Mouse (Mus musculus) kidney, adult 9 months (tissue): ENCODE measurements at regions not wholly inside any gene's neighbourhood (a gene's known extent, or its start where the extent isn't known, plus 50 kb on each side); places are given as distances from the start of the nearest gene placed in this dataset.
"Not testable (repeated sequence)": the region's sequence is repeated elsewhere in the genome, so short reads cannot be mapped to it uniquely, and the experiment has no call there.

Source experiments
- DNase-seq: peaks from one replicate; pipeline ENCODE4 v3.0.0; 2022

GRCm38 (mm10) chr7:138024021-138024420 is 373.5 kb downstream of the Tcerg1l start:
- not testable (repeated sequence) for DNase-seq

GRCm38 (mm10) chr7:138051696-138052095 is 345.8 kb downstream of the Tcerg1l start:
- no peak for DNase-seq

- DNase-seq = no peak
Measured at GRCm38 (mm10) chr7:138054756-138055155, 342.8 kb downstream of the Tcerg1l start.

GRCm38 (mm10) chr7:138061116-138061515 is 336.4 kb downstream of the Tcerg1l start:
- DNase-seq = no peak

DNA sequence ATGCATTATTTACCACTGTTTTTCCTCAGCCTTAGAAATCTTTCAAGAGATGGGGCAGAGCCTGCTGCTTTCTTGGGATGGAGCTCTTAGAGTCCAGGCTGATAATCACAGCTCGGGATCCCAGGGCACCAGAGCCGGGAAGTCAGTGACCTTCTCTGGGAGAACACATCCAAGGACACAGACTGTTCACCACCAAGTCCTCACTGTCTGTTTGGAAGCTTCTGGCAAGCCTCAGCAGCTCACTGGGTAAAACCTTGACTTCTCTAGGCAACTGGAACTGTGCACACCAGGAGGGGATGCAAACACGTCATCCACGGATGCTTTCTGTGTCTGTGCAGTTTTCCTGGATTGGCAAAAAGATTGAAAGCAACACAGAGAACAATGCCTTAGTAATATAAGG is 330.6 kb downstream of the Tcerg1l start:
- no peak for DNase-seq

DNA sequence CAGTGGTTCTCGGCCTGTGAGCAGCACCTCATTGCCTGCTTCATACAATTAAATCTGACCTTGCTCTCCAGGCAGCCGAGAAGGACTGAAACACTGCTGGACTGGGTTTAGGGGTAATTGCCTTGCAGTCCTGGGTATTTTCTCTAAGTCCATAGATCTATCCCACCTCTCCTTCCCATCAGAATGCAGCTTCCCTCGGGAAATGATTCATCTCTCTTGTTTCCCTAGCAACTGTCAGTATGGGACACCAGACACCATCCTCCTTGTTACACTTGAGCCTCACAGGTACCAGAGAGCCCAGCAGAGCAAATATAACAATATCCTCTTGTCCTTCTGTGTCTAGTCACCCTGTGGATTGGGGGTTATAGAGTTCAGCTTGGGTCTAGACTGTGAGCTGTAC is 322.3 kb downstream of the Tcerg1l start:
- no peak for DNase-seq

DNA sequence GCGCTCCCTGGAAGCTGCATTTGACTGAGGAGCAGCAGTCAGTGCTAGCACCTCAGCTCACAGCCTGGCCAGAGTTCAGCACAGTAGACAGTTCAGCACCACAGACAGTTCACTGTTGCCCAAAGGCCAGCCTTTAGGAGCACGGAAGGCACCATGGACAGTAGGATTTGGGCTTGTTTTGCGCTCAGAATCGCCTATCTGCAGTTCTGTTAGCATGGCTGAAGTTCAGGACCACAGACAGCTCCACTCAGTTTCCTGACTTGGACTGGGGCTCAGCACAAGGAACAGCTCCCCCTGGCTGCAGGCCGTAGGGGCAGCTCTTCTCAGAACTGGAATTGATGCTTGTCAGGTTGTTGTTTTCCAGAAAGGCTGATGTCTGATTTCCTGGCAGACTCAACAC is 313.6 kb downstream of the Tcerg1l start:
- DNase-seq = peak; percentile 89

- no peak for DNase-seq
Measured at GRCm38 (mm10) chr7:138107471-138108210, 289.9 kb downstream of the Tcerg1l start.

DNA sequence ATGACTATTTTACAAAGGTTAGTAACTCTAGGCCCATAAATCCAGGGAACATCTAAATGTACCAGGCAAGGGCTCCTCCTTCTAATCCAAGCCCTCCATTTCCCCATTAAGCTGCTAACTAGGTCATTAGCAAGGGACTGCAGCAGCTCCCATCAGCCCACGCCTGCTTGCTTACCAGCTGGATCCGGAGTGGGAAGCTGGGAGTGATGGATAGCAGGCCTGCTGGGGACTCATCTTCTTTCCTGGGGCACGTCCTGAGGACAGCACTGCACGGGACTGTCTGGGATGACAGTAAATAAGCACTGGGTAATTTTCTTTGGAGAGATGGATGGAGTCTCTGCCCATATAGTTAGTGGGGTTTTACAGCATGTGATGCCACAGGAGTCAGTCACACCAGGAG is 276.0 kb downstream of the Tcerg1l start:
- no peak for DNase-seq

DNA sequence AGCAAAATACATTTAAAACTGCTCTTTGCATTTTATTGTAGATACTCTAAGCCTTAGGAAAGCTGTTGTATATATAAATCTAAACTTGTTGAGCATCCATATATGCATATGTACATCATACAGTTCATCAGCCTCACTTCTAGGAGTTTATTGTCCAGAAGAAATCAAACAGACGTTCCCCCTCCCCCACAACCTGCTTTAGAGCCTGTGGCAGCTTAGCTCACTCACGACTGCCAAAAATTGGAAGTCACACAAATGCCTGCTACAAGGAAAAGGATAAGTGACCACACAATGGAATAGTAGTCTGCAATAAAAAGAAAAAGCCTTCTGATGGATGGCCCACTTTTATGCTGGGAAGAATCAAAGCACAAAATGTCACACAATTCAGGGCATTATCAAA is 267.8 kb downstream of the Tcerg1l start:
- DNase-seq = no peak

- DNase-seq = no peak
Measured at GRCm38 (mm10) chr7:138133427-138133826, 264.1 kb downstream of the Tcerg1l start.

- DNase-seq = no peak
Measured at GRCm38 (mm10) chr7:138137934-138138333, 259.6 kb downstream of the Tcerg1l start.

DNA sequence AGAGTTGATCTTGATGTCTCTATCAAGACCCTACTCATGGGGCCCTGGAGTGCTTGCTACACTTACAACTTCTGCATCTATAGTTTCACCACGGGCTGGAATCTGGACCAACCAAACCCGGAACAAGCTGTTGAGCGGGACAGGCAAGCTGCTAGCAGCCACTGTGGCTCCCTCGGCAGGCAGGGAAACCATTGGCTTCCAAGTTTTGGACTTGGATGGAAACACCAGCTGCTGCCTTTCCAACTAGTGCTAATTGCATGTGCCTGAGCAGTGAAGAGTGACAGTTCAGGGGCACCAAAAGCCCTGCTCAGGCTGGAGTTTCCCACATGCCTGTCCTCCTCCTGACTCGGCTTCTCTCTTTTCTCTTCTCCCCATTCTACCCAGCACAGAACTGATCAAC is 257.8 kb downstream of the Tcerg1l start:
- no peak for DNase-seq

DNA sequence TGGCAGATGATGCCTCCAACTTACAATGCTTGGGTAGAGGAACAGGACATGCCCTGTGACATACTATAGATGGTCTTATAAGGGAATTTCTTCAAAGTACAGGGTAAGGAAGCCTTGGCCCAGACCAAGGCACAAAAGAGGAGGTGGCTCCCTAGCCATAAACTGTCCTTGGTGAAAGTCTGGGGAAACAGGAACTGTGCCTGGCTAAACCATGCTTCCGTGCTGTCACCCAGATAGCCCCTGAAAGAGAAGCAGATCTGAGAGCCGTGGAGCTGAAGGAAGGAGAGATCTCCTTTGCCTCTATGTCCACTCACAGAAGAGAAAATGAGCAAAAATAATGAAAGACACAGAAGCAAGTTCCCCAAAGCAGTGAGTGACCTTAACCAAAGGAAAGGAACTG is 248.0 kb downstream of the Tcerg1l start:
- DNase-seq = no peak

GRCm38 (mm10) chr7:138153455-138154167 is 243.9 kb downstream of the Tcerg1l start:
- no peak for DNase-seq
